Mouse (Mus musculus) liver, postnatal 0 days (tissue): ENCODE measurements around the gene Tnik. TPM values are rescaled to one million over a fixed set of nuclear protein-coding genes. Genes with fewer than 3 reads are reported as not detected.
A peak's percentile ranks its signal among the peaks of the same experiment; 100 is the strongest.

Experiments used
- ATAC-seq: fragments of 200-750 bp; cut with Nextera tagmentation; 2 replicates; pipeline ENCODE4 v1.8.0; 2017; ENCODE audit warnings: mild to moderate bottlenecking, moderate library complexity
- DNase-seq: peaks from one replicate; pipeline ENCODE4 v3.0.0-alpha.2; 2016
- H3K27ac ChIP-seq: fragments of 300-500 bp; sonication (generic); 2 replicates; pipeline ENCODE4 v1.5.1; 2014; ENCODE audit warnings: antibody characterized with exemption, moderate library complexity, mild to moderate bottlenecking, low read depth
- H3K27me3 ChIP-seq: fragments of 300-500 bp; sonication (generic); 2 replicates; pipeline ENCODE4 v1.6.1; 2014; ENCODE audit warnings: low read length, control low read depth, mixed read lengths; ENCODE audit not compliant: insufficient read depth
- H3K36me3 ChIP-seq: fragments of 300-500 bp; sonication (generic); replicated peaks from 2 replicates; pipeline ENCODE4 v1.6.1; 2014; ENCODE audit warnings: mild to moderate bottlenecking, control low read depth, low read length, moderate library complexity, mixed read lengths; ENCODE audit not compliant: insufficient read depth
- H3K4me1 ChIP-seq: fragments of 300-500 bp; sonication (generic); 2 replicates; pipeline ENCODE4 v1.6.1; 2014; ENCODE audit warnings: antibody characterized with exemption, mild to moderate bottlenecking, control low read depth; ENCODE audit not compliant: insufficient read depth
- H3K4me2 ChIP-seq: fragments of 300-500 bp; sonication (generic); 2 replicates; pipeline ENCODE4 v1.6.1; 2014; ENCODE audit warnings: low read depth, mild to moderate bottlenecking, low read length, moderate library complexity, mixed read lengths
- H3K4me3 ChIP-seq: fragments of 300-500 bp; sonication (generic); 2 replicates; pipeline ENCODE4 v1.5.1; 2014; ENCODE audit warnings: low read depth, low read length
- H3K9ac ChIP-seq: fragments of 300-500 bp; sonication (generic); replicated peaks from 2 replicates; pipeline ENCODE4 v1.6.1; 2014; ENCODE audit warnings: mild to moderate bottlenecking, moderate library complexity
- H3K9me3 ChIP-seq: fragments of 300-500 bp; sonication (generic); 2 replicates; pipeline ENCODE4 v1.6.1; 2016; ENCODE audit warnings: mild to moderate bottlenecking, control low read depth, low read length, mixed read lengths
- CTCF ChIP-seq: sonication (generic); IDR thresholded peaks from 2 replicates; pipeline ENCODE4 v1.5.1; 2016; ENCODE audit warnings: antibody characterized with exemption, low read depth
- EP300 ChIP-seq: IDR thresholded peaks from 2 replicates; pipeline ENCODE4 v1.6.1; 2016; ENCODE audit warnings: antibody characterized with exemption, low read depth, mild to moderate bottlenecking
- whole genome bisulfite sequencing: fragments of 180-500 bp; shearing (Covaris S2); extraction: QIAGEN DNeasy Blood & Tissue Kit; methylation state at CpG from one replicate; pipeline ENCODE4 v1.1.7; 2014; ENCODE audit not compliant: insufficient replicate concordance; 5-methylcytosine and 5-hydroxymethylcytosine counted together
- polyA plus RNA-seq: library from polyadenylated mRNA; unstranded; fragments of >200 nt; fragmentation: Nextera tagmentation; extraction: Ambion mirVana; gene quantifications from 2 replicates; pipeline ENCODE4 v1.2.1, GENCODE M21; 2015

The Tnik gene
- polyA plus RNA-seq, 1 experiment from 2014 or later: 1.0 TPM

- Histone ChIP-seq H3K9ac (no peak overlapping the region), H3K27me3 (no peaks in the 10 kb centered on the region), H3K27ac (no peak overlapping the region), H3K36me3 (no peaks in the 10 kb centered on the region), H3K4me2 (no peak overlapping the region), H3K9me3 (no peaks in the 10 kb centered on the region), H3K4me1 (no peaks in the 10 kb centered on the region), H3K4me3 (no peak overlapping the region)
- WGBS: 62% methylated on average over 12 of the region's 12 CpGs
- DNase-seq (no peak), ATAC-seq (no peak)
- TF ChIP-seq EP300: no peak
- peak; percentile 32 for TF ChIP-seq CTCF
These were observed 301.6 kb downstream of the Tnik start for GRCm38 (mm10) chr3:28564370-28565357.

- ATAC-seq (no peak), DNase-seq (no peak)
- H3K27ac ChIP-seq: no peak overlapping the region
- no peaks in the 10 kb centered on the region for H3K9me3 ChIP-seq
- H3K27me3 ChIP-seq: no peaks in the 10 kb centered on the region
- no peak overlapping the region for H3K4me2 ChIP-seq
- TF ChIP-seq CTCF (no peak), EP300 (no peak)
- H3K4me3 ChIP-seq: no peak overlapping the region
- no peaks in the 10 kb centered on the region for H3K36me3 ChIP-seq
- no peak overlapping the region for H3K9ac ChIP-seq
- WGBS: 65% methylated on average over 15 of the region's 15 CpGs
- H3K4me1 ChIP-seq: no peaks in the 10 kb centered on the region
These were observed 314.3 kb downstream of the Tnik start for GRCm38 (mm10) chr3:28577301-28577700.

DNA sequence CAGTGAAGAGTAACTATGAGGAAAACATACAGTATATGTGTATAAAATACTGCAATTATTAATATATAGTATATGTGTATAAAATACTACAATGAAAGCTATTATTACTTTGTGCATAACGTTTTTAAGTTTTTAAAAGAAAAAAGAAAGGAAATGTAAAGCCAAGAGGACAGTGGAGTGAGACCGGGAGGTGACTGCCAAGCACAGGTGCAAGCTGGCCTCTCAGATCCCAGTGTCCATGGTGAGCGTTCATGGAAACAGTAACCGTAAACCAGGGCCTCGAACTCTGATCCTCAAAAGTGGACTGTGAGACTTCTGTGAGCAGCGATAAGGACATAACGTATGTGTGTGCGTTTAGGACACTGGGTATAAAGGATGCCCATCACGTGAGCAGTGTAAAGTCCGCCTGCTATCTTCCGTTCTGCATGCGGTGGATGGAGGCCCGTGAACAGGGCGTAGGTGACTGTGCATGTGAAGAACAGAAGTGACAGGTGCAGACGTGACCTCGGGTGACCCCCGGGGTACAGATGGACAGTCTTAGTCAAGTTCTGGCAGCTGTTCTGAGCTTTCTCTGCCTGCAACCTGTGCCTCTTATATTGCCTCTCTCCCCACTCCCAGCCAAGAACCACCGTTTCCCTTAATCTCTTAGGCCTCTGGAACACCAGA is 316.1 kb downstream of the Tnik start:
- DNase-seq (no peak), ATAC-seq (no peak)
- 87% methylated on average over 18 of the region's 18 CpGs for WGBS
- H3K36me3 ChIP-seq: no peaks in the 10 kb centered on the region
- H3K4me3 ChIP-seq: no peak overlapping the region
- no peak overlapping the region for H3K27ac ChIP-seq
- H3K9ac ChIP-seq: no peak overlapping the region
- no peaks in the 10 kb centered on the region for H3K27me3 ChIP-seq
- TF ChIP-seq CTCF: no peak
- no peak for TF ChIP-seq EP300
- H3K4me1 ChIP-seq: no peaks in the 10 kb centered on the region
- H3K9me3 ChIP-seq: no peaks in the 10 kb centered on the region
- H3K4me2 ChIP-seq: no peak overlapping the region

DNA sequence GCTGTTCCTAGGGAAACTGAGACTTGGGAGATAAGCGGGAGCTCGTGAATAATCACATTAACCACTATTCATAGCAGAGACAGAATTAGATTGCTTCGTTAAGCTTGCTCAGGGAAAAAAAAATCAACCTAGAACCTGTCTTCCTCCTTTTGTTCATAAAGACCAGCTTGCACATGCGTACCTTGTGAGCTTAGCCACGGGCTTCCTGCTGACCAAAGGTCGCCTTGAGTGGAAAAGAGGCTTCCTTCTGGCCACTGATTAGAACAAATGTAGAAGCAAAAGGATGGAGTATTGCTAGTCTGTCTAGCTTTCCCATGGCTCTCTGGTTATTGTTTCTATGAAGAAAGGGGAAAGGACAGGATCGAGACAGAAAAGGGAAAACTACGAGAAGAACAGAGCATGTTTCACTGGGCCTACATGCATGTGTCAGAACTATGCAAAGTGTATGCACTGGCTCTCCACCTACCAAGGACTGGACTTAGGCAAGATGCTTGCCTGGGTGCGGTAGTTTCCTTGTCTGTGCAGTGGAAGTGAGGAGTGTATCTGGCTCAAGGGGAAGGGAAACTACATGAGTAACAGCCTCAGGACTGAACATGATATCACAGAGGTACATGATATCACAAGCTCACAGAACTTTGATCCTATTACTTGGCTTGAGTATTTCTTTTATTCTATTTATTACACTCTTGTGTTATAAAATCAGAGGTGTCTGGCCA is 322.9 kb downstream of the Tnik start:
- Histone ChIP-seq H3K27me3 (no peaks in the 10 kb centered on the region), H3K4me3 (no peak overlapping the region), H3K9me3 (no peaks in the 10 kb centered on the region), H3K4me1 (no peaks in the 10 kb centered on the region), H3K36me3 (no peaks in the 10 kb centered on the region), H3K9ac (no peak overlapping the region), H3K27ac (no peak overlapping the region), H3K4me2 (no peak overlapping the region)
- 67% methylated on average over 9 of the region's 9 CpGs for WGBS
- TF ChIP-seq EP300 (no peak), CTCF (no peak)
- ATAC-seq (no peak), DNase-seq (no peak)

DNA sequence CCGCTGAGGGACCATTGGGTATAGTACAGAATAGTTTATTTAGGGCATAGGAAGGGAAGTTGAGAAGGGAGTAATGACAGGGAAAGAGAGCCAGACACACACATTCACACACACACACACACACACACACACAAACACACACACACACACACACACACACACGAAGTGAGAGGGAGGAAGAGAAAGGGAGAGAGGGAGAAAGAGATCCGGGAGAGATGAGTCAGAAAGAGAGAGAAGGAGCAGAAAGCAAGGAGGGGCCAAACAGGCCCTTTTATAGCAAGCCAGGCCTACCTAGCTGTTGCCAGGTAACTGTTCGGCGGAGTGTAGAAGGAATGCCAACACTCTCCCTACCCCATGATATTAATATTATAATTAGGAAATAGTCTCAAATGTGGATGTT is 324.8 kb downstream of the Tnik start:
- Histone ChIP-seq H3K27me3 (no peaks in the 10 kb centered on the region), H3K9me3 (no peaks in the 10 kb centered on the region), H3K27ac (no peak overlapping the region), H3K4me1 (no peaks in the 10 kb centered on the region), H3K4me2 (no peak overlapping the region), H3K36me3 (no peaks in the 10 kb centered on the region), H3K9ac (no peak overlapping the region), H3K4me3 (no peak overlapping the region)
- TF ChIP-seq EP300 (no peak), CTCF (no peak)
- WGBS: 74% methylated on average over 5 of the region's 5 CpGs
- DNase-seq: no peak
- ATAC-seq: no peak

DNA sequence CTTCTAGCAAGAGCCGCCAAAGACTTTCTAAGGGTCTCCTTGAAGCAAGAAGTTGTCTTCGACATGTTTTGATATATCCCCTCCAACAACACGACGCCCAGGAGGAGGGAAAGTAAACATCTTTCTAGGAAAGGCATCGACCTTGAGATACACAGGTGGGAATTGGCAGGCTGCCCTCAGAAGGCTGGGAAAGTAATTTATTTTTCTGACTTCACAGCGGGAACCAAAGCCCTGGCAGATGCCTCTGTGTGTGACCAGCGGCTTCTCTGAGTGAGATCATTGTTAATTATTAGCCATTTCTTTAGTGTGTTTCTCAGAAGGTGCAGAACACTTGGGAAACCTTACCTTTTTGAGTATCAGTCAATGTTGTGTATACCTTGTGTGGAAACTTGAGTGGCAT is 328.3 kb downstream of the Tnik start:
- ATAC-seq (no peak), DNase-seq (peak; percentile 19)
- TF ChIP-seq EP300 (no peak), CTCF (no peak)
- Histone ChIP-seq H3K4me3 (no peak overlapping the region), H3K27ac (no peak overlapping the region), H3K4me2 (no peak overlapping the region), H3K4me1 (no peaks in the 10 kb centered on the region), H3K36me3 (no peaks in the 10 kb centered on the region), H3K9me3 (no peaks in the 10 kb centered on the region), H3K9ac (no peak overlapping the region), H3K27me3 (no peaks in the 10 kb centered on the region)
- 54% methylated on average over 7 of the region's 7 CpGs for WGBS
